Mouse (Mus musculus): Measurements from ENCODE around the gene Espl1.

Gene Espl1

GRCm38 (mm10) chr15:102339612-102340011 is 43.5 kb downstream of the Espl1 start:
- DNase-seq, result no peak

DNA sequence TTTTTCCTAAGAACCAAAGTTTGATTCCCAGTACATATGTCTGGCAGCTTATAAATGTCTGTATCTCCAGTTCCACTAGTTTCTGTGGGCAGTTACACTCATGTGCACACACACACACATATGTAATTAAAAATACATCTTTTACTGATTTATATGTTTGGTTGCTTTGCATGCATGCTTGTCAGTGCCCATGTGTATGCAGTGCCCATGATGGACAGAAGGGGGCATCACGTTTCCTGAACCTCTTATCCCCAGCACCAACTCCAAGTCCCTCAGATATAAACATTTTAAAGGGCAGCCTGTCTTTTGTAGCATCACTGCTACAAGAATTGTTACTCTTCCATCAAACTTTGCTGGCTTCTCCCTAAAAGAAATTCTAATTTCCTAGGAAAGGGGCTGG is 45.5 kb downstream of the Espl1 start:
- DNase-seq, result no peak

DNA sequence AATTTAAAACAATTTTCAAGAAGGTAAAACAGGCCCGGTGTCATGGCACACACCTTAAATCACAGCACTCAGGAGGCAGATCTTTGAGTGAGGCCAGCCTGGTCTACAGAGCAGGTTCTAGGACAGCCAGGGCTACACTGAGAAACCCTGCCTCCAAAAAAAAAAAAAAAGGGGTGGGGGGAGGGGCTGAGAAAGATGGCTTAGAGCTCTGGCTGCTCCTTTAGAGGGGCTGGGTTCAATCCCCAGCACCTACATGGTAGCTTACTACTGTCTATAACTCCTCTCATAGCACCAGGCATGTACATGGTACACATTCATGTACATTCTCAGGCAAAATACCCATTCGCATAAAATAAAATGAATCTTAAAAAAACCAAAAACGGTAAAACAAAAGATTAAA is 48.4 kb downstream of the Espl1 start:
- no peak for DNase-seq

- no peak for DNase-seq
Observed at GRCm38 (mm10) chr15:102346444-102346843, 50.4 kb downstream of the Espl1 start.

DNA sequence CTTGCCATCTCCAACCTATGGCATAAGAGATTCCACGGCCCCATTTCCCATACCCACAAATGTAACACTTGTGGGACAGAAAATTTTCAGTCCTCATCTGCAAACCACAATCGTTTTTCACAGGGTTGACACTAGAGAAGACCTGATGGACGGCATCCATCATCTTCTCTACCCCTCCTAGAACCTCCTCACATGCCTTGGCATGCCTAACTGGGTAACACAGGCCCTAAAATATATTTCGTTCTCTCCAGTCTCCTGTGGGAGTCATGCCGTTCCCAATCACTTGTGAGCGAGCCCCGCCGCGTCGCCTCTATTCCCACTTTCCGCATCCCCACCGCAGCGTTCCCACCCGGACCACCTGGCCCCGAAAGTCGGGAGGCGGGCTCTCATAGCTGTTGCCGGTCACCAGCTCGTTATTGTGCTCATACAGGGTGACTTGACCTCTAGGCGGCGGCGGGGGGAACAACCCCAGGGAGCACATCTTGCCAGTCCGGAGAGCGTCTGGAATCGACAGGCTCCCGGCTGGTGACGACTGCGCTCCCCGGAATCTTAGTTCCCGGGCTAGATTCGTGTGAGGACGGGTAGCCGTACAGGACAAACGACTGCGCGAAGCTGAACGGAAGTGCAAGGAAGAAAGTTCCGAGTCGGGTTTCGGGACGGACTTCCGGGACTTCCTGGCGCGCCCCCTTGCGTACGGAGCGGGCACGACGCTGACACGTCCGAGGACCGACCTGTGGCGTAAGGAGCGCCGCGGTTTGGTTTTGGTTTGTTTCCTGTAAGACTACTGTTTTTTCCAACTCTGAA is 54.3 kb downstream of the Espl1 start, which contains the start of gene Aaas:
Gene Aaas (minus strand): TSS at position 634 of the 804 bp plus-strand sequence.
- DNase-seq, result peak; percentile 85 to 88

DNA sequence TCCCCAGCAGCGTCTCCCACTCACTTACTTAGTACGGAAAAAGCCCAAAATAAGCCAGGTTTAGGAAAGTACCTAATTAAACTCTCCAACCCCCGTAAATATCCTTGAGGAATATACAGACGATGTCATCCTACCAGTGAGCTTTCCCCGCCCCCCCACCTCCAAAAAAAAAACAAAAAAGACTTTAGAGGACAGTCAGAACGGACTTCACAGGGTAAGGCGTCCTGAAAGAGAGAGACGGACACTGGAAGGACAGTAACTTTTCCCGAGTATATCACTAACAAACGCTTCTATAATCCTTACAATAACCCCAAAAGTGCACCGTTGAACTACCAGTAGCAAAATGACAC is 54.9 kb downstream of the Espl1 start:
- no peak for DNase-seq

GRCm38 (mm10) chr15:102352177-102352576 is 56.1 kb downstream of the Espl1 start:
- DNase-seq, result no peak

- no peak for DNase-seq
Observed at GRCm38 (mm10) chr15:102353986-102354385, 57.9 kb downstream of the Espl1 start.

- no peak for DNase-seq
Observed at GRCm38 (mm10) chr15:102355134-102355870, 59.2 kb downstream of the Espl1 start.

GRCm38 (mm10) chr15:102355871-102356441 is 59.9 kb downstream of the Espl1 start:
- no peak for DNase-seq

DNA sequence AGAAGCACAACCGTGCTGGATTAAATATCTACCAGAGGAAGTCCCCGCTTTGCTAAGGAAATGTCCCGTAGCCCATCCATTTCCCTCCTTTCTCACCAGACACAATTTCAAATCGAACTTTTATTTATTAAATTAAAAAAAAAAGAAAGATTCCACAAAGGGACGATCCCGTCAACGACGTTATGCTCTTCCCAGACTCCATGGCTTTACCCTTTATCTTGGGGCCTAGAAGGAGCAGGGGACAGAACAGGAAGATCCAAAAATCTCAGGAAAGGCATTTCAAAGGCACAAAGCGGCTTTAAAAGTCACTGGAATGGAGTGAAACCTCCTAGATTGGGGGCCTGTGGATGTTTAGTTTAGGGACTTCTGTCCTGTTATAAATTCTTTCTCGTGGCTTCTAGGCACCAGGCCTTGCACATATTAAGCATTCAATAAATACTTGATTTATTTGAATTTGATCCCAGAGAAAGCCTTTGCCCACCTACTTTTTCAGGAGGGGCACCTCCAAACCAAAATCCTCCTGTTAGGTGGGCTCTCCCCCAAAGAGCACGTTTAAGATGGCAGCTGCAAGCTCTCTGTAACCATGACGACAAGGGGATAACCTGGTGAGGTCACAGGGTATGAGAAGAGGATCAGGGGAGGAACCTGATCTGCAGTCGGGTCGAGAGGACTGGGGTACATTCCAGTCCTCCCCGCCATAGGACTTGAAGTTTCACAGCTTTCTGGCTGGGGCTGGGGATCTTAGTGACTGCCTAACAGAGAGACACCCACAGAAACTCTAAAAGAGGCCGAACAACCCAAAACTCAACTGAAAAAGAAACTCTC is 60.6 kb downstream of the Espl1 start:
- no peak for DNase-seq

- DNase-seq, result no peak
Observed at GRCm38 (mm10) chr15:102358126-102358525, 62.1 kb downstream of the Espl1 start.

DNA sequence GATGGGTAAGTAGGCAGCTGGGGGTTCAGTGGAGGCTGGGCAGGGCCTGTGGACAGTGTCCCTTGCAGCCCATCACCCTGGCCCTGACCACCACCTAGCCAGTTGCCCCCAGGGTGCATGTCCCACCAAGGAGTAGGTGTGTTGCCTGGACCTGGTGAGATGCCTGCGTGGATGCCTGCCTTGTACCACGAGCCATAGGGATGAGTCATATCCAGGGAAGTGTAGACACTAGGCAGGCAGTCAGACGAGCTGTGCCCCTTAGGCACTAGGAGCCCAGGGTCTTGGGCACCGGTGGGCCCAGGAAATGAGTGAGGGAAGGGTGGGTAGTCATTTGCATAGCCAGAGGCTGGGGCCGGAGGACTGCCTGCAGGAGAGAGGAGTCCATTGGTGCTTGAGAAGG is 62.8 kb downstream of the Espl1 start:
- DNase-seq, result no peak

- no peak for DNase-seq
Observed at GRCm38 (mm10) chr15:102362648-102363047, 66.6 kb downstream of the Espl1 start.

GRCm38 (mm10) chr15:102364678-102365077 is 68.6 kb downstream of the Espl1 start:
- DNase-seq, result no peak

GRCm38 (mm10) chr15:102366238-102366637 is 70.2 kb downstream of the Espl1 start:
- DNase-seq, result no peak

DNA sequence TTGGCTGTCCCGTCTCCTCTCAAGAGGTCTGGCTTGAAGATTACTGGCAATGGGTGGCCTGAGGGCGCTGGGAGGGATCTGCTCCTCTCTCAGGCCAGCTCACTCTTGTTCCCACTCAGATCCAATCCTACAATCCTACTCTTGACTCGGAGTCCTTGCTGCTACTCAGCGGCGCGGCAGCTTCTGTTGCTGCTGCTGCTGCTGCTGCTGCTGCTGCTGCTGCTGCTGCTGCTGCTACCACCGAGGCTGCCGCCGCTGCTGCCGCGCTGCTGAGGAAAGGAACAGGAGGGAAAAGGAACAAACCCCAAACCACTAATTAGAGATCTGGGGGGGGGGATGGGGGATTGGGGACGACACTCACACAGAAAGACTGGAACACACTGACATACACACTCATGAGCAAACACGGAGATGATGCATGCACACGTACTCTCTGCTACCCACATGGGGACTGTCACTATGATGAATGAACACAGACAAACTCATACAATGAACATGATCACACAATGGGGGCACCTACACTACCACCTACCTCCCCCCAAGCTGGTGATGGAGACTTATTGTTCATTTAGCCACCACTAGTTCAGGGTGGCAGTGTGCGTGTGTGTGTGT is 70.8 kb downstream of the Espl1 start, which contains the start of gene Sp7:
Gene Sp7 (minus strand): TSS at position 450 of the 612 bp plus-strand sequence.
- no peak for DNase-seq

GRCm38 (mm10) chr15:102369972-102370371 is 73.9 kb downstream of the Espl1 start:
- DNase-seq, result no peak

- no peak for DNase-seq
Observed at GRCm38 (mm10) chr15:102370727-102371126, 74.7 kb downstream of the Espl1 start.

All from thymus, adult 18-20 months (tissue).